Mouse (Mus musculus) myocyte (in vitro differentiated cells): ENCODE measurements around the gene Tnxb. TPM values are rescaled to one million over a fixed set of nuclear protein-coding genes. Genes with fewer than 3 reads are reported as not detected.
A peak's percentile ranks its signal among the peaks of the same experiment; 100 is the strongest.

Experiments
- H3K27me3 ChIP-seq: one replicate; pipeline ENCODE4 v1.6.1; 2011; ENCODE audit not compliant: control insufficient read depth, insufficient read depth, insufficient read length
- H3K36me3 ChIP-seq: one replicate; pipeline ENCODE4 v1.6.1; 2011; ENCODE audit not compliant: control insufficient read depth, insufficient read depth
- H3K4me2 ChIP-seq: one replicate; pipeline ENCODE4 v1.6.1; 2011; ENCODE audit warnings: low read depth, control low read depth
- H3K4me3 ChIP-seq: one replicate; pipeline ENCODE4 v1.5.1; 2011; ENCODE audit warnings: mild to moderate bottlenecking, control low read depth, moderate library complexity
- H3K79me2 ChIP-seq: one replicate; pipeline ENCODE4 v1.6.1; 2011; ENCODE audit not compliant: control insufficient read depth, insufficient read depth
- H3ac ChIP-seq: one replicate; pipeline ENCODE4 v1.6.1; 2011; ENCODE audit not compliant: control insufficient read depth, insufficient read length
- CEBPB ChIP-seq: IDR thresholded peaks from 2 replicates; pipeline ENCODE4 v1.6.1; 2011; ENCODE audit warnings: mild to moderate bottlenecking, moderate library complexity; ENCODE audit not compliant: poor library complexity, insufficient read depth, severe bottlenecking
- E2F4 ChIP-seq: IDR thresholded peaks from one replicate; pipeline ENCODE4 v1.6.1; 2011; ENCODE audit warnings: mild to moderate bottlenecking, control low read depth, moderate library complexity; ENCODE audit not compliant: insufficient read depth
- MAX ChIP-seq: IDR thresholded peaks from one replicate; pipeline ENCODE4 v1.6.1; 2011; ENCODE audit warnings: low read depth, mild to moderate bottlenecking, control low read depth
- MYOD1 ChIP-seq, 3 experiments: IDR thresholded peaks; one replicate each; pipeline ENCODE4 v1.6.1; 2011; ENCODE audit warnings: control low read depth in 2 of 3, low read depth in 2 of 3, mild to moderate bottlenecking in 2 of 3, moderate library complexity in 1 of 3; ENCODE audit not compliant: insufficient read length in 2 of 3, control insufficient read depth in 1 of 3
- MYOG ChIP-seq, 3 experiments: IDR thresholded peaks; one replicate each; pipeline ENCODE4 v1.6.1; 2011; ENCODE audit warnings: control low read depth in 2 of 3, low read depth in 2 of 3, mild to moderate bottlenecking in 2 of 3; ENCODE audit not compliant: insufficient read length in 2 of 3, control insufficient read depth in 1 of 3, insufficient read depth in 1 of 3
- POLR2A ChIP-seq: IDR thresholded peaks from one replicate; pipeline ENCODE4 v1.6.1; 2011; ENCODE audit warnings: low read depth, mild to moderate bottlenecking, control low read depth, moderate library complexity; ENCODE audit not compliant: insufficient read length
- POLR2AphosphoS2 ChIP-seq: IDR thresholded peaks from one replicate; pipeline ENCODE4 v1.6.1; 2011; ENCODE audit warnings: low read depth, control low read depth; ENCODE audit not compliant: insufficient read length
- REST ChIP-seq: IDR thresholded peaks from one replicate; pipeline ENCODE4 v1.6.1; 2011; ENCODE audit warnings: mild to moderate bottlenecking, control low read depth, moderate library complexity; ENCODE audit not compliant: insufficient read depth, insufficient read length
- SRF ChIP-seq: IDR thresholded peaks from one replicate; pipeline ENCODE4 v1.6.1; 2011; ENCODE audit warnings: low read depth; ENCODE audit not compliant: control insufficient read depth, insufficient read length
- TCF12 ChIP-seq: IDR thresholded peaks from one replicate; pipeline ENCODE4 v1.6.1; 2011; ENCODE audit warnings: mild to moderate bottlenecking, control low read depth; ENCODE audit not compliant: poor library complexity, insufficient read depth, severe bottlenecking
- TCF3 ChIP-seq: IDR thresholded peaks from one replicate; pipeline ENCODE4 v1.6.1; 2011; ENCODE audit warnings: low read depth, control low read depth; ENCODE audit not compliant: insufficient read length
- USF1 ChIP-seq: IDR thresholded peaks from one replicate; pipeline ENCODE4 v1.6.1; 2011; ENCODE audit warnings: low read depth, mild to moderate bottlenecking, control low read depth, moderate library complexity
- polyA plus RNA-seq: library from polyadenylated mRNA; unstranded; fragments of >200 nt; fragmentation: generic; extraction: Trizol; gene quantifications from one replicate; pipeline ENCODE4 v1.2.1, GENCODE M21; 2012; ENCODE audit warnings: missing spikeins

Tnxb gene
- polyA plus RNA-seq, 1 experiment: under 0.01 TPM

GRCm38 (mm10) chr17:34643944-34644343 is 26.4 kb upstream of the Tnxb start:
- H3K36me3 ChIP-seq: no peaks in the 10 kb centered on the region
- H3K79me2 ChIP-seq: peaks cover 9% of the 10 kb centered on the region
- H3K4me3 ChIP-seq: no peak overlapping the region
- peak overlapping the region; percentile 47 for H3K4me2 ChIP-seq
- no peak for TF ChIP-seq MYOD1 (IDR thresholded peaks at IDR 0.05; ENCODE audit: control insufficient read depth in 1 of 3, insufficient read length in 2 of 3, low read depth in 2 of 3)
- no peak for TF ChIP-seq CEBPB
- TF ChIP-seq MAX: no peak
- TF ChIP-seq TCF3: no peak
- no peak for TF ChIP-seq POLR2A
- TF ChIP-seq REST: no peak
- TF ChIP-seq TCF12: no peak
- TF ChIP-seq MYOG (IDR thresholded peaks at IDR 0.05; ENCODE audit: control insufficient read depth in 1 of 3, insufficient read depth in 1 of 3, insufficient read length in 2 of 3, low read depth in 2 of 3): no peak
- TF ChIP-seq POLR2AphosphoS2: no peak
- TF ChIP-seq SRF: no peak
- no peak for TF ChIP-seq E2F4
- no peak for TF ChIP-seq USF1
- no peak overlapping the region for H3ac ChIP-seq
- H3K27me3 ChIP-seq: no peaks in the 10 kb centered on the region

GRCm38 (mm10) chr17:34644608-34645007 is 25.7 kb upstream of the Tnxb start, which contains the start of gene Fkbpl:
Gene Fkbpl, plus strand, starts transcription at chr17:34644764.
- Histone ChIP-seq H3K79me2 (peaks cover 9% of the 10 kb centered on the region), H3K36me3 (no peaks in the 10 kb centered on the region), H3K4me3 (peak within 1 kb of the TSS; percentile 28), H3K27me3 (no peaks in the 10 kb centered on the region), H3ac (no peak within 1 kb of the TSS), H3K4me2 (peak within 1 kb of the TSS; percentile 69)
- TF ChIP-seq REST (no peak), MYOD1 (IDR thresholded peaks at IDR 0.05; ENCODE audit: control insufficient read depth in 1 of 3, insufficient read length in 2 of 3, low read depth in 2 of 3) (peak in 2 of 3 experiments; percentile 2 to 25), MYOG (IDR thresholded peaks at IDR 0.05; ENCODE audit: control insufficient read depth in 1 of 3, insufficient read depth in 1 of 3, insufficient read length in 2 of 3, low read depth in 2 of 3) (peak in 1 of 3 experiments; percentile 41), POLR2A (peak; percentile 74), TCF3 (no peak), POLR2AphosphoS2 (peak; percentile 57)

GRCm38 (mm10) chr17:34645256-34645829 is 25.0 kb upstream of the Tnxb start:
- H3ac ChIP-seq: no peak overlapping the region
- TF ChIP-seq TCF12: no peak
- TF ChIP-seq E2F4: no peak
- no peak for TF ChIP-seq MYOG (IDR thresholded peaks at IDR 0.05; ENCODE audit: control insufficient read depth in 1 of 3, insufficient read depth in 1 of 3, insufficient read length in 2 of 3, low read depth in 2 of 3)
- TF ChIP-seq CEBPB: no peak
- TF ChIP-seq SRF: no peak
- TF ChIP-seq MAX: no peak
- TF ChIP-seq POLR2A: no peak
- TF ChIP-seq MYOD1 (IDR thresholded peaks at IDR 0.05; ENCODE audit: control insufficient read depth in 1 of 3, insufficient read length in 2 of 3, low read depth in 2 of 3): no peak
- no peak for TF ChIP-seq POLR2AphosphoS2
- H3K27me3 ChIP-seq: no peaks in the 10 kb centered on the region
- peak overlapping the region; percentile 69 for H3K4me2 ChIP-seq
- H3K36me3 ChIP-seq: no peaks in the 10 kb centered on the region
- peak overlapping the region; percentile 28 for H3K4me3 ChIP-seq
- peaks cover 9% of the 10 kb centered on the region for H3K79me2 ChIP-seq

GRCm38 (mm10) chr17:34645831-34646511 is 24.4 kb upstream of the Tnxb start:
- H3K27me3 ChIP-seq: no peaks in the 10 kb centered on the region
- H3K4me2 ChIP-seq: peak overlapping the region; percentile 69
- peak overlapping the region; percentile 28 for H3K4me3 ChIP-seq
- peaks cover 9% of the 10 kb centered on the region for H3K79me2 ChIP-seq
- no peaks in the 10 kb centered on the region for H3K36me3 ChIP-seq
- H3ac ChIP-seq: no peak overlapping the region
- no peak for TF ChIP-seq MYOG (IDR thresholded peaks at IDR 0.05; ENCODE audit: control insufficient read depth in 1 of 3, insufficient read depth in 1 of 3, insufficient read length in 2 of 3, low read depth in 2 of 3)
- TF ChIP-seq POLR2A: no peak
- no peak for TF ChIP-seq REST
- no peak for TF ChIP-seq SRF
- TF ChIP-seq MYOD1 (IDR thresholded peaks at IDR 0.05; ENCODE audit: control insufficient read depth in 1 of 3, insufficient read length in 2 of 3, low read depth in 2 of 3): no peak
- no peak for TF ChIP-seq MAX
- TF ChIP-seq POLR2AphosphoS2: no peak
- TF ChIP-seq USF1: no peak
- TF ChIP-seq TCF3: no peak
- TF ChIP-seq E2F4: no peak
- no peak for TF ChIP-seq TCF12
- no peak for TF ChIP-seq CEBPB
